Mouse (Mus musculus): ENCODE measurements around the gene Car12. TPM values are rescaled to one million over a fixed set of nuclear protein-coding genes. Genes with fewer than 3 reads are reported as not detected.
"Not testable (repeated sequence)": the region's sequence is repeated elsewhere in the genome, so short reads cannot be mapped to it uniquely, and the experiment has no call there.

Car12 gene
- total RNA-seq, 2 experiments from 2014 or later = 4.6 TPM; not detected in 1

- no peak for ATAC-seq (replicated peaks; ENCODE audit: low FRiP score, poor library complexity, severe bottlenecking)
Measured at GRCm38 (mm10) chr9:66744531-66744930, 31.0 kb downstream of the Car12 start.

DNA sequence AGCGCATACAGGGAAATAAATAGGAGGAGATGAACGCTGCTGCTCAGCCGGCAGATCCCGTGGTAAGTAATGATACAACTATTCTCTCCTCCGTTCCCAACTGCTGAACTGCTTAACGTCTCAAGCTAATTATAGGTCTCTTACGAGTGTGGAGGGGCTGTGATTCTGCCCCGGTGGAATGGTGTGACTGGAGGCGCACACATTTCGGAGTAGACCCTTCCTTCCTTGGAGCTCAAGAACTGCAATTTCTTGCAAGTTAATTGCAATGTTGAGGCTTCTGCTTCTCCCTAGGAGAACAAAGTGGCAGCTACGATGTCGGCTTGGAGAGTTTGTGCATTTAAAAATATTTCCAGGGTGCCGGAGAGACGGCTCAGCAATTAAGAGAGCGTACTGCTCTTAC is 34.9 kb downstream of the Car12 start:
- ATAC-seq (replicated peaks; ENCODE audit: low FRiP score, poor library complexity, severe bottlenecking) = no peak

GRCm38 (mm10) chr9:66752849-66753248 is 39.4 kb downstream of the Car12 start:
- no peak for ATAC-seq (replicated peaks; ENCODE audit: low FRiP score, poor library complexity, severe bottlenecking)

- no peak for ATAC-seq (replicated peaks; ENCODE audit: low FRiP score, poor library complexity, severe bottlenecking)
Measured at GRCm38 (mm10) chr9:66760991-66761390, 47.5 kb downstream of the Car12 start.

DNA sequence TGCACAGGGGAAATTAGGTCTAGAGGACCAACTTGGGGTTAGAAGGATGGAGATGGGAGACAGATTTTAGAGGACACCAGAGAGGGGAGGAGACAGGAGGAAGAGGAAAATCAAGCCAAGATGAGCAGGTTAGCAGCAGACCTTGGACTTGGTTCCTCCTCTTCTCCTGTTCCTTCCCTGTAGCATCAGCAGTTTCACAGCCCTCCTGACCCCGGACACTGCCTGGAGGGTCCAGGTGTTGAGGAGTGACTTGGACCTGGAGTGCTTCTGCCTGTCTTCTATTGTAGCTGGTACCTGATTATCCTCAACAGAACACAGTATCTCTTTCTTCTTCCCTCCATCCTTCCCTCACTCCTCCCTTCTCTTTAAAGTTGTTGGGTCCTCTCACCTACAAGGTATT is 55.2 kb downstream of the Car12 start:
- ATAC-seq (replicated peaks; ENCODE audit: low FRiP score, poor library complexity, severe bottlenecking) = no peak

DNA sequence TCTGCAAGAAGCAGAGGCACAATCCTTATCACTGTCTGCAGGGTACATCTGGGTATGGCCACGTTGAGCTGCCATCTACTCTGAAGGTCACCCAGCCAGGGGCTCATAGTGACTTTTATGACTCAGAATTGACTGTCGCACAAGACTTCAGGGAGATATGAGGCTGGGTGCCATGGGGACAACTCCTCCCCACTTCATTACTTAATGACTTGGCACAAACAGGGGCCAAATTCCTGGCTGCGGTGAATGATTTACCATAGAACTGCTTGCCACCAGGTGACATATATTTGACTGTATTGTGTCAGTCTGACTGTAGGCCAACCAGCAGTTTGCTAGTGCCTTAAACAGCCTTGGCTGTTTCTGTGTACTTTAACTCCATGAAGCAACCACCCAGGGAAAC is 55.8 kb downstream of the Car12 start:
- ATAC-seq (replicated peaks; ENCODE audit: low FRiP score, poor library complexity, severe bottlenecking) = no peak

GRCm38 (mm10) chr9:66770701-66771100 is 57.2 kb downstream of the Car12 start:
- no peak for ATAC-seq (replicated peaks; ENCODE audit: low FRiP score, poor library complexity, severe bottlenecking)

GRCm38 (mm10) chr9:66784552-66784951 is 71.1 kb downstream of the Car12 start:
- ATAC-seq (replicated peaks; ENCODE audit: low FRiP score, poor library complexity, severe bottlenecking) = peak; percentile 70

GRCm38 (mm10) chr9:66787821-66788220 is 74.3 kb downstream of the Car12 start:
- no peak for ATAC-seq (replicated peaks; ENCODE audit: low FRiP score, poor library complexity, severe bottlenecking)

DNA sequence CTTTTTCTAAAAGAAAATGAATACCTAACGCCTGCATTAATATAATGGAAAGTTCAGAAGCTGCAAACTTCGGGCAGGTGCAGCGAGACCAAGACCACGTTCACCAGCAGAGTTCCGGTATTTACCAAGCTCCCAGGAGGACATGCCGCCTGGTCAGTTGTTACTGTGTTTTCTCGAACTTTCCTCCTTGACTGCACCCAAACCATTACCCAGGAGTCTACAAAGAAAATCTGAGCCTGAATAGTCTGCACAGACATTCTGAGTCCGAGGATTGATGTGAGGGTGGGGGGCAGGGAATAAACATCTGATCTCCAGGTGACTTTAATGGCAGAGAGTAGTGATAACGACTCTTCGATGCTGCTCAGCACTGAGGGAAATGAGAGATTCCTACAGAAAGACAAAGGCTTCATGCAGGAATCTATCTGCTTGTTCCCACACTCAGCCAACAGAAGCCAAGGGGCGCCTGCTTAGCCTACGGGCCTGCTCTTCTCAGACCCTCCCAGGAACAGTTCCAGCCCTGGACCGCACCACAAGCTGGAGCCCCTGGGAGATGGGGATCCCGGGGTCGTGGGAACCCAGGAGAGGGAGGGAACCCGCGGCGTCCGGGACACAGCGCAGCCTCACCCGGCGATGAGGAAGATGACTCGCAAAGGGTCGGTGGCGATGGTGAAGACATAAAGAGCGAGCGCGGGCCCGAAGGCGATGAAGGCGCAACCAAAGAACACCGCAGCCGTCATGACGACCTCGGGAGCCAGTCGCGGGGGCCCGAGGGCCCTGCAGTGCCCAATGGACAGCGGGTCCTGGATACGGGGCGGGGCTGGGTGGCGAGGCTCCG is 81.4 kb downstream of the Car12 start:
- ATAC-seq (replicated peaks; ENCODE audit: low FRiP score, poor library complexity, severe bottlenecking) = no peak

DNA sequence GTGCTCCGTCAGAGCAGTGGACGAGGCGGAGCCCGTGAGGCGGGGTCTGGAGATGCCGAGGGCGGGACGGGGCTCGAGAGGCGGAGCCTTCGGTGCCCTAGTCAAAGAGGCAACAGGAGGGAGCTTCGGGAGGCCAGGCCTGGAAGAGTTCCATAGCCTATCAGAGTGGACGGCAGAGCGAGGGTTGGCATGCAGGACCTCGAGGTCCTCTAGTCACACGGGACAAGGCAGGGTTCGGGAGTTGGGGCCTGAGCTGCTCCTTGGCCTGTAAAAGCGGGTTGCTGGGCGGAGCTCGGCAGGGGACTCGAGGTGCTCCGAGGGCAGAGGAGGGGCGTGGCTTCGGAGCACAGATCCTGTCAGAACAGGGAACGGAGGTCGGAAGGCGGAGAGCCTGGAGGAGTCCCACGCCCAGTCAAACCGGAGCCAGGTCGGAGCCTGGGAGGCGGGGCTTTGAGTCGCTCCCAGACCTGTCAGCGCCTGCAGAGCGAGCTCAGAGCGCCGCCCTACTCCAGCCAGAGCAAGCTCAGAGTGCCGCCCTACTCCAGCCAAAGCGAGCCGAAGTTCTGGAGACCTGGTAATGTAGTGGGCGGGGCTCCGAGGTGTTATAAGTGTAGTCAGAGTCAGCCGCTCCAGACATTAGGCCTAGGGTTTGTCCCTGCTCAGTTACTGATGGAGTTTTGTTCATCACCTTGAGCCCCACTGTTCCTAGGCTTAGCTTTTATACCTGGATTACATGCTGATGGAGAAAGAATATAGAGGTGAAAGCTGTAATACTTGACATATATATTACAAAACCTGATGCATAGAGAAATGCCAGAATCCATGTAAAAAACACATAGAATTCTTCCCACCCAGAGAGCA is 82.2 kb downstream of the Car12 start, which contains the start of gene Aph1b:
Gene Aph1b (minus strand): TSS at position 27 of the 861 bp plus-strand sequence.
- ATAC-seq (replicated peaks; ENCODE audit: low FRiP score, poor library complexity, severe bottlenecking) = peak; percentile 95

DNA sequence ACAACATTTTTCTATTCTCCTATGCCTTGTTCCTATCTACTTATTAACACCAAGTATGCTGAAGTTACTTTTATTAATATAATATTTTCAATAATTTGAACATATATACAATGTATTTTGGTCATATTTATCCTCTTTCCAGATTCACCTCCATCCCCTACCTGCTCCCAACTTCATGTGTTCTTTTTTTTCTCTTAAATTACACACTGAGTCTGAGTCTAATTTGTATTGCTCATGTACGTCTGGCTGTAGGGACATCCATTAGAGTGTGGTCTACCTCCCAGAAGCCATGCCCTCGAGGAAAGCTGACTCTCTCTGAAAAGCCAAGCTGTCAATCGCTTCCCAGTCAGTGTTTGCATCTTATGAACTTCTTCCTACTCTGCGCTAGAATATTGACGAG is 83.3 kb downstream of the Car12 start, which contains the start of gene Gm10647:
Gene Gm10647 (plus strand): TSS at position 301 of the 400 bp plus-strand sequence.
- no peak for ATAC-seq (replicated peaks; ENCODE audit: low FRiP score, poor library complexity, severe bottlenecking)

GRCm38 (mm10) chr9:66801947-66802346 is 88.5 kb downstream of the Car12 start:
- 0 out of 2 replicates have a peak, but pooled peaks have one; percentile 8 for ATAC-seq (replicated peaks; ENCODE audit: low FRiP score, poor library complexity, severe bottlenecking)

- ATAC-seq (replicated peaks; ENCODE audit: low FRiP score, poor library complexity, severe bottlenecking) = not testable (repeated sequence)
Measured at GRCm38 (mm10) chr9:66805951-66806350, 92.5 kb downstream of the Car12 start.

DNA sequence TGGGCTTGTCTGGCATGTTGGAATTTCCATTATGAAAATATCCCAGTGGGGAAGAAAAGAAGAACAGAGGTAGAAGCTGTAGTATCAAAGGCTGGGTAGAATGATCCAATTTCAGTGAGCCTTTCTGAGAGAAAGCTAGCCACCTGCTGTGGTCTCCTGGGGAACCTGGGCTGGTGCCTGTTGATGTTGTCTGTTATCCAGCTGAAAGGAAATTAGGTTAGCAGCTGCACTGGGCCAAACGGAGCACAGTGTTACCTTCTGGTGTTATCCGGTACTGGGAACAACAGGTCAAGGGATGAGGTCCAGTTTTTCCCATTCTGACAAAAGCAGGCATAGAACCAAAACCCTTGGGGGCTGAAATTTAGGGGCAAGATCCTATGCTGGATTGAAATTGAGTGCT is 99.9 kb downstream of the Car12 start:
- ATAC-seq (replicated peaks; ENCODE audit: low FRiP score, poor library complexity, severe bottlenecking) = no peak

Other genes with a start within 250 kb of the Car12 start
- not detected in 2 replicates for gene Fbxl22, start 199.1 kb upstream of the Car12 start, total RNA-seq (2015; ENCODE audit: low replicate concordance)
- 0.26 and 1.8 TPM in 2 replicates for gene Fbxl22, start 199.1 kb upstream of the Car12 start, total RNA-seq (2017; ENCODE audit: low replicate concordance)
- gene Usp3, start 120.5 kb upstream of the Car12 start, total RNA-seq (2015; ENCODE audit: low replicate concordance) = 13.6 and 24.6 TPM in 2 replicates
- gene Usp3, start 120.5 kb upstream of the Car12 start, total RNA-seq (2017; ENCODE audit: low replicate concordance) = 29.6 and 31.6 TPM in 2 replicates
- 3.6 and 4.6 TPM in 2 replicates for gene Aph1b, start 81.8 kb downstream of the Car12 start, total RNA-seq (2015; ENCODE audit: low replicate concordance)
- gene Aph1b, start 81.8 kb downstream of the Car12 start, total RNA-seq (2017; ENCODE audit: low replicate concordance) = 1.2 and 2.2 TPM in 2 replicates
- gene Gm10647, start 83.4 kb downstream of the Car12 start, total RNA-seq (2015; ENCODE audit: low replicate concordance) = not detected in 2 replicates
- 0.42 and 0.68 TPM in 2 replicates for gene Gm10647, start 83.4 kb downstream of the Car12 start, total RNA-seq (2017; ENCODE audit: low replicate concordance)
- 3.3 and 5.6 TPM in 2 replicates for gene Aph1c, start 121.0 kb downstream of the Car12 start, total RNA-seq (2015; ENCODE audit: low replicate concordance)
- 0.84 and 3.2 TPM in 2 replicates for gene Aph1c, start 121.0 kb downstream of the Car12 start, total RNA-seq (2017; ENCODE audit: low replicate concordance)
- 41.3 and 62.1 TPM in 2 replicates for gene Rab8b, start 206.0 kb downstream of the Car12 start, total RNA-seq (2015; ENCODE audit: low replicate concordance)
- 99.4 and 106 TPM in 2 replicates for gene Rab8b, start 206.0 kb downstream of the Car12 start, total RNA-seq (2017; ENCODE audit: low replicate concordance)
- 102 and 125 TPM in 2 replicates for gene Rps27l, start 232.4 kb downstream of the Car12 start, total RNA-seq (2015; ENCODE audit: low replicate concordance)
- gene Rps27l, start 232.4 kb downstream of the Car12 start, total RNA-seq (2017; ENCODE audit: low replicate concordance) = 23.7 and 43.2 TPM in 2 replicates

Data from erythroblast, adult 5-6 weeks (primary cell).